Mouse (Mus musculus) neural tube, embryonic 11.5 days (tissue): ENCODE data around the gene Vwc2l. TPM values are rescaled to one million over a fixed set of nuclear protein-coding genes. Genes with fewer than 3 reads are reported as not detected.

Experiments used
- ATAC-seq: fragments of 200-750 bp; cut with Nextera tagmentation; 2 replicates; pipeline ENCODE4 v1.8.0; 2017; ENCODE audit warnings: moderate number of reproducible peaks, mild to moderate bottlenecking, moderate TSS enrichment, moderate library complexity; ENCODE audit not compliant: insufficient read depth, low FRiP score, low TSS enrichment
- DNase-seq: peaks from one replicate; pipeline ENCODE4 v3.0.0-alpha.2; 2015; ENCODE audit warnings: low spot score
- H3K27ac ChIP-seq: fragments of 300-500 bp; sonication (generic); 2 replicates; pipeline ENCODE4 v1.5.1; 2014; ENCODE audit warnings: low read depth, mild to moderate bottlenecking, low read length
- H3K27me3 ChIP-seq: fragments of 300-500 bp; sonication (generic); 2 replicates; pipeline ENCODE4 v1.6.1; 2014; ENCODE audit warnings: mild to moderate bottlenecking, low read length, mixed read lengths; ENCODE audit not compliant: control insufficient read depth, insufficient read depth
- H3K36me3 ChIP-seq: fragments of 300-500 bp; sonication (generic); 2 replicates; pipeline ENCODE4 v1.6.1; 2014; ENCODE audit warnings: mild to moderate bottlenecking, low read length, moderate library complexity, mixed read lengths; ENCODE audit not compliant: control insufficient read depth, insufficient read depth
- H3K4me1 ChIP-seq: fragments of 300-500 bp; sonication (generic); 2 replicates; pipeline ENCODE4 v1.6.1; 2014; ENCODE audit warnings: low read length, mixed read lengths; ENCODE audit not compliant: control insufficient read depth, insufficient read depth
- H3K4me2 ChIP-seq: fragments of 300-500 bp; sonication (generic); 2 replicates; pipeline ENCODE4 v1.6.1; 2014; ENCODE audit warnings: low read depth, mild to moderate bottlenecking, moderate library complexity
- H3K4me3 ChIP-seq: fragments of 300-500 bp; sonication (generic); 2 replicates; pipeline ENCODE4 v1.5.1; 2014; ENCODE audit warnings: low read depth, low read length
- H3K9ac ChIP-seq: fragments of 300-500 bp; sonication (generic); 2 replicates; pipeline ENCODE4 v1.6.1; 2014; ENCODE audit warnings: mild to moderate bottlenecking, low read length
- H3K9me3 ChIP-seq: fragments of 300-500 bp; sonication (generic); 2 replicates; pipeline ENCODE4 v1.6.1; 2016; ENCODE audit warnings: low read length; ENCODE audit not compliant: control insufficient read depth
- WGBS: fragments of 180-500 bp; shearing (Covaris S2); extraction: QIAGEN DNeasy Blood & Tissue Kit; methylation state at CpG from one replicate; pipeline ENCODE4 v1.1.7; 2014; 5-methylcytosine and 5-hydroxymethylcytosine counted together
- polyA plus RNA-seq: library from polyadenylated mRNA; unstranded; fragments of >200 nt; fragmentation: Nextera tagmentation; extraction: Ambion mirVana; gene quantifications from 2 replicates; pipeline ENCODE4 v1.2.1, GENCODE M21; 2014

The Vwc2l gene
- polyA plus RNA-seq, 1 experiment from 2014 or later: 0.65 TPM

DNA sequence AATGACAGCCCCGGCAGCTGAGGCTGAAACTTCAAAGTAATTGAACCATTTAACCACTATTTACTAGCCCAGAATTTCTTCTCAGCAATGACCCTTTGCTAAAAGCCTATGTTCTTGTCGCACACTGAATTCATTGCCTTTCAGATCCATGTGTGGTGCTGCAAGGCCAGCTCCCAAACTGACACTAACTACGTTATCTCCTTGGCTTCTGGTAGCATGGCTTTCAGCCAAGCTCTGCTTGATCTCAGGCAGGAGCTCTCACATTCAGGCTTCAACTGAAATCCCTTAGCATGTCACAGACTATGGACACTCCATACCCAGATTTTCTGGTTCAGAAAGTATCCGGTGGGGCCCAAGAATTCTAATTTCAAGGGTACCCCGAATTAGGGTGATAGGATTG lies 140.6 kb downstream of the Vwc2l start:
- Histone ChIP-seq H3K4me2 (no peak overlapping the region), H3K9ac (no peak overlapping the region), H3K27ac (no peak overlapping the region), H3K4me3 (no peak overlapping the region), H3K9me3 (no peaks in the 10 kb centered on the region), H3K36me3 (no peaks in the 10 kb centered on the region), H3K27me3 (no peaks in the 10 kb centered on the region), H3K4me1 (no peaks in the 10 kb centered on the region)
- DNase-seq (no peak), ATAC-seq (no peak)
- 80% methylated on average over 5 of the region's 5 CpGs for WGBS

- WGBS: 88% methylated on average over 2 of the region's 2 CpGs
- Histone ChIP-seq H3K9me3 (no peaks in the 10 kb centered on the region), H3K4me1 (no peaks in the 10 kb centered on the region), H3K36me3 (no peaks in the 10 kb centered on the region), H3K4me3 (no peak overlapping the region), H3K4me2 (no peak overlapping the region), H3K27ac (no peak overlapping the region), H3K9ac (no peak overlapping the region), H3K27me3 (no peaks in the 10 kb centered on the region)
- no peak for DNase-seq
- no peak for ATAC-seq
Measured at GRCm38 (mm10) chr1:70880496-70880895, 155.0 kb downstream of the Vwc2l start.

GRCm38 (mm10) chr1:70881269-70881668 lies 155.8 kb downstream of the Vwc2l start:
- 61% methylated on average over 3 of the region's 3 CpGs for WGBS
- ATAC-seq (no peak), DNase-seq (no peak)
- H3K27ac ChIP-seq: no peak overlapping the region
- H3K27me3 ChIP-seq: no peaks in the 10 kb centered on the region
- H3K36me3 ChIP-seq: no peaks in the 10 kb centered on the region
- H3K4me1 ChIP-seq: no peaks in the 10 kb centered on the region
- H3K9me3 ChIP-seq: no peaks in the 10 kb centered on the region
- H3K4me2 ChIP-seq: no peak overlapping the region
- no peak overlapping the region for H3K4me3 ChIP-seq
- H3K9ac ChIP-seq: no peak overlapping the region

GRCm38 (mm10) chr1:70884156-70884555 lies 158.6 kb downstream of the Vwc2l start:
- H3K9ac ChIP-seq: no peak overlapping the region
- H3K27me3 ChIP-seq: no peaks in the 10 kb centered on the region
- ATAC-seq (no peak), DNase-seq (no peak)
- no peak overlapping the region for H3K4me2 ChIP-seq
- 73% methylated on average over 4 of the region's 4 CpGs for WGBS
- no peaks in the 10 kb centered on the region for H3K36me3 ChIP-seq
- no peaks in the 10 kb centered on the region for H3K4me1 ChIP-seq
- no peaks in the 10 kb centered on the region for H3K9me3 ChIP-seq
- no peak overlapping the region for H3K4me3 ChIP-seq
- H3K27ac ChIP-seq: no peak overlapping the region

GRCm38 (mm10) chr1:70902311-70902710 lies 176.8 kb downstream of the Vwc2l start:
- no peak for ATAC-seq
- Histone ChIP-seq H3K4me3 (no peak overlapping the region), H3K27me3 (no peaks in the 10 kb centered on the region), H3K27ac (no peak overlapping the region), H3K4me1 (no peaks in the 10 kb centered on the region), H3K4me2 (no peak overlapping the region), H3K9me3 (no peaks in the 10 kb centered on the region), H3K36me3 (no peaks in the 10 kb centered on the region), H3K9ac (no peak overlapping the region)
- DNase-seq: no peak
- WGBS: 75% methylated on average over 3 of the region's 3 CpGs

- no peaks in the 10 kb centered on the region for H3K4me1 ChIP-seq
- no peaks in the 10 kb centered on the region for H3K27me3 ChIP-seq
- no peaks in the 10 kb centered on the region for H3K9me3 ChIP-seq
- WGBS: 88% methylated on average over 2 of the region's 2 CpGs
- no peak overlapping the region for H3K4me3 ChIP-seq
- H3K9ac ChIP-seq: no peak overlapping the region
- no peak overlapping the region for H3K4me2 ChIP-seq
- ATAC-seq (no peak), DNase-seq (no peak)
- H3K27ac ChIP-seq: no peak overlapping the region
- no peaks in the 10 kb centered on the region for H3K36me3 ChIP-seq
Measured at GRCm38 (mm10) chr1:70907366-70907765, 181.9 kb downstream of the Vwc2l start.

GRCm38 (mm10) chr1:70911235-70911634 lies 185.7 kb downstream of the Vwc2l start:
- Histone ChIP-seq H3K9ac (no peak overlapping the region), H3K36me3 (no peaks in the 10 kb centered on the region), H3K27ac (no peak overlapping the region), H3K4me1 (no peaks in the 10 kb centered on the region), H3K27me3 (no peaks in the 10 kb centered on the region), H3K9me3 (no peaks in the 10 kb centered on the region), H3K4me3 (no peak overlapping the region), H3K4me2 (no peak overlapping the region)
- ATAC-seq (no peak), DNase-seq (no peak)
- WGBS: 57% methylated on average over 4 of the region's 4 CpGs

GRCm38 (mm10) chr1:70913071-70913470 lies 187.6 kb downstream of the Vwc2l start:
- Histone ChIP-seq H3K9ac (no peak overlapping the region), H3K9me3 (no peaks in the 10 kb centered on the region), H3K4me3 (no peak overlapping the region), H3K27ac (no peak overlapping the region), H3K4me2 (no peak overlapping the region), H3K4me1 (no peaks in the 10 kb centered on the region), H3K27me3 (no peaks in the 10 kb centered on the region), H3K36me3 (no peaks in the 10 kb centered on the region)
- no peak for DNase-seq
- no peak for ATAC-seq
- 71% methylated on average over 9 of the region's 9 CpGs for WGBS

DNA sequence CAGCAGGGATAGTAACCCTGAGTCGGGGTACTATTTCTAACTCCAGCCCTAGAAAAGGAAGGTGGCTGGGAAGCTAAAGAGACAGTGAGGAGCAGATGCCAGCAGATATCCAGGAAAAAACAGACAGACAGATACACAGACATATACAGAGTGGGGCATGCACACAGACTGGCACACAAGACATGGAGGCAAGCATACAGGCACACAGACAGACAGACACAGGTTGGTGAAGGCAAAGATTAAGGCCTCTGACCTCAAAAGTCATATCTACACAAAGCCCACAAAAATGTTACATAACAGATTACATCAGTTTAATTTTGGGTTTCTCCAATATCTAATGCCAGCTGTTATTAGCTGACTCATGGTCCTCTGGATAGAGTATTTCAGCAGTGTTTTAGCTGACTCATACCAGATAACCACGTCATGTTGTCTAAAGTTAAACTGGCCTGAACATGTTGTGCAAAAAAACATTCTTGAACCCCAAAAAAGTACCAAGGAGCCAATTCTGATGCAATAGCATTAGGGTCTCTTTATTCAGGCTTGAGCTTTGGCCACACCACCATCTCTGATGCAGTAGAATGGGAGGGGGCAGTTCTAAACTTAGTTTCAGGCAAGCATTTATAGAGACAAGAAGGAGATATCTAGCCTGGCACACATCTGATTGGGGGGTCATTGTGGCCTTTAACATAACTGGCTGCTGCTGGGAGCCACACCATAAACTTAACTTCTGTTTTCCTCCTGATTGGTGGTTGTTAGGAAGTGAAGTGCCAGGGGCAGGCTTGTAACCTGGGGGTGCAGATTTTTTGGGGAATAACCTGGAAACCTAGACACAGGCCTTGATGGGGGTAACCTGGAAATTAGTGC lies 192.9 kb downstream of the Vwc2l start:
- Histone ChIP-seq H3K9me3 (no peaks in the 10 kb centered on the region), H3K36me3 (no peaks in the 10 kb centered on the region), H3K27me3 (no peaks in the 10 kb centered on the region), H3K4me2 (no peak overlapping the region), H3K4me3 (no peak overlapping the region), H3K4me1 (no peaks in the 10 kb centered on the region), H3K9ac (no peak overlapping the region), H3K27ac (no peak overlapping the region)
- 87% methylated on average over 2 of the region's 2 CpGs for WGBS
- DNase-seq: no peak
- ATAC-seq: no peak
